Mouse (Mus musculus) stomach, embryonic 15.5 days (tissue): Measurements from ENCODE around the gene Asb3. TPM values are rescaled to one million over a fixed set of nuclear protein-coding genes. Genes with fewer than 3 reads are reported as not detected.
A peak's percentile ranks its signal among the peaks of the same experiment; 100 is the strongest.

ENCODE experiments used
- ATAC-seq: fragments of 200-750 bp; cut with Nextera tagmentation; 2 replicates; pipeline ENCODE4 v1.8.0; 2017; ENCODE audit warnings: low read depth, moderate number of reproducible peaks, moderate TSS enrichment; ENCODE audit not compliant: insufficient read depth, low FRiP score
- H3K27ac ChIP-seq: fragments of 300-500 bp; sonication (generic); 2 replicates; pipeline ENCODE4 v1.5.1; 2015; ENCODE audit warnings: mild to moderate bottlenecking, inconsistent platforms
- H3K27me3 ChIP-seq: fragments of 300-500 bp; sonication (generic); replicated peaks from 2 replicates; pipeline ENCODE4 v1.6.1; 2015; ENCODE audit warnings: inconsistent platforms
- H3K36me3 ChIP-seq: fragments of 300-500 bp; sonication (generic); 2 replicates; pipeline ENCODE4 v1.6.1; 2015; ENCODE audit warnings: inconsistent platforms
- H3K4me1 ChIP-seq: fragments of 300-500 bp; sonication (generic); 2 replicates; pipeline ENCODE4 v1.6.1; 2015; ENCODE audit warnings: inconsistent platforms
- H3K4me2 ChIP-seq: fragments of 300-500 bp; sonication (generic); 2 replicates; pipeline ENCODE4 v1.6.1; 2015; ENCODE audit warnings: mild to moderate bottlenecking, inconsistent platforms
- H3K4me3 ChIP-seq: fragments of 300-500 bp; sonication (generic); replicated peaks from 2 replicates; pipeline ENCODE4 v1.5.1; 2015; ENCODE audit warnings: inconsistent platforms
- H3K9ac ChIP-seq: fragments of 300-500 bp; sonication (generic); 2 replicates; pipeline ENCODE4 v1.6.1; 2015; ENCODE audit warnings: inconsistent platforms
- H3K9me3 ChIP-seq: fragments of 300-500 bp; sonication (generic); 2 replicates; pipeline ENCODE4 v1.6.1; 2016; ENCODE audit warnings: inconsistent platforms
- WGBS: fragments of 180-500 bp; shearing (Covaris S2); methylation state at CpG from one replicate; pipeline ENCODE4 v1.1.7; 2015; 5-methylcytosine and 5-hydroxymethylcytosine counted together
- polyA plus RNA-seq: library from polyadenylated mRNA; unstranded; fragments of >200 nt; fragmentation: Nextera tagmentation; extraction: Ambion mirVana; gene quantifications from 2 replicates; pipeline ENCODE4 v1.2.1, GENCODE M21; 2015

The Asb3 gene
- polyA plus RNA-seq, 1 experiment from 2014 or later = 25.9 TPM

DNA sequence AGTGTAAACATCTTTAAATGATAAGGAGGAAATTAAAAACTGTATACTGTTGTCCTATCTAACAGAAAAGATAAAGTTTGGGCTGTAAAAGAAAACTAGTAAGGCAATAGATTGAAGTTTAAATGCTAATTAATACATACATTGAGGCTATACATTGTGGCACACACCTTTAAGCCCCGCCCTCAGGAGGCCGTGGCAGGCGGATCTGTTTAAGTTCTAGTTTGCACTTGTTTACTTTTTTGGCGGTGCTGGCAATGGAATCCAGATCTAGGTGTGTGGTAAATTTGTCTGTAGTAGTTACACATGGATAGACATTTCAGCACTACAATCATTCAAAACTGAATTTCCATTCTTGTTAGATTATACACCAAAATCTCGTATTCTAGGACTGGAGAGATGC lies 67.6 kb downstream of the Asb3 start:
- H3K36me3 ChIP-seq = 0 out of 2 replicates have a peak, but pooled peaks cover 8% of the 10 kb centered on the region
- peak overlapping the region; percentile 85 for H3K4me3 ChIP-seq
- peak overlapping the region; percentile 58 for H3K4me2 ChIP-seq
- no peaks in the 10 kb centered on the region for H3K27me3 ChIP-seq
- H3K9me3 ChIP-seq = no peaks in the 10 kb centered on the region
- no peak for ATAC-seq
- 33% methylated on average over 5 of the region's 5 CpGs for WGBS
- H3K4me1 ChIP-seq = no peaks in the 10 kb centered on the region
- no peak overlapping the region for H3K9ac ChIP-seq
- H3K27ac ChIP-seq = no peak overlapping the region

- Histone ChIP-seq H3K9me3 (no peaks in the 10 kb centered on the region), H3K4me3 (peak overlapping the region; percentile 85), H3K9ac (peak overlapping the region; percentile 83; the same call in 1 of the 2 replicates), H3K4me2 (peak overlapping the region; percentile 58), H3K27ac (peak overlapping the region; percentile 86), H3K27me3 (no peaks in the 10 kb centered on the region), H3K36me3 (0 out of 2 replicates have a peak, but pooled peaks cover 4% of the 10 kb centered on the region), H3K4me1 (no peaks in the 10 kb centered on the region)
- ATAC-seq = peak; percentile 86
- WGBS = under 1% methylated on average over 25 of the region's 32 CpGs
Measured at GRCm38 (mm10) chr11:30953469-30954154, 68.4 kb downstream of the Asb3 start.

DNA sequence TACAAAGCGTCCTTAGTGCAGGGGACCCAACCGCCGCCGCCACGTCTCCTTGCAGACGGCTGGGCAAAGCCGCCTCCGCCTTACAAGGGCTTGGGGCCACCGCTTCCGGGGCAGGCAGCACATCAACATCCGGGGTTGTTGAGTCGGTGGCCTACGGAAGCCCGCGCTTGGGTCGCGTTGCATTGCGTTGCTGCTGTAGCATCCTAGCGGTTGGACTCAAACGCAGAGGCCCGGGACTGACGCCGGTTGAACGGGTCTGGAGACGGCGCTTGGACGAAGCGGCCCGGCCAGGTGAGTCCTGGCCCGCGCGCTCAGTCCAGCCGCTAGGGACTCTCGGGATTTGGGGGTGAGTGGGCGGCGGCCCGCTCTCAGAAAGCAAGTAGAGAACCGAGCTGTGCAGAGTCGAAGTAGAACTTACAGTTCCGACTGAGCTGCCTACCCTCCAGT lies 69.1 kb downstream of the Asb3 start, which contains the start of gene Erlec1:
Erlec1 (minus strand) TSS at position 57 of the 447 bp plus-strand sequence.
- ATAC-seq = peak; percentile 96
- no peaks in the 10 kb centered on the region for H3K36me3 ChIP-seq

GRCm38 (mm10) chr11:30985237-30985636 lies 100.0 kb downstream of the Asb3 start:
- ATAC-seq = no peak
- Histone ChIP-seq H3K27ac (no peak overlapping the region), H3K9ac (no peak overlapping the region), H3K4me3 (no peak overlapping the region), H3K4me1 (0 out of 2 replicates have a peak, but pooled peaks cover 4% of the 10 kb centered on the region), H3K4me2 (peak overlapping the region; percentile 65; the same call in 1 of the 2 replicates), H3K27me3 (no peaks in the 10 kb centered on the region), H3K9me3 (no peaks in the 10 kb centered on the region), H3K36me3 (no peaks in the 10 kb centered on the region)
- WGBS = 37% methylated on average over 2 of the region's 2 CpGs

More for the DNA sequence above, 69.1 kb downstream of the Asb3 start, which contains the start of gene Erlec1:
- Histone ChIP-seq H3K9ac (peak within 1 kb of the TSS; percentile 83), H3K27ac (peak within 1 kb of the TSS; percentile 86), H3K27me3 (no peaks in the 10 kb centered on the region), H3K4me2 (peak within 1 kb of the TSS; percentile 61), H3K9me3 (no peaks in the 10 kb centered on the region), H3K4me1 (no peaks in the 10 kb centered on the region), H3K4me3 (peak within 1 kb of the TSS; percentile 85)
- under 1% methylated on average over 40 of the region's 40 CpGs for WGBS

GRCm38 (mm10) chr11:30985877-30986624 lies 100.8 kb downstream of the Asb3 start, which contains the start of gene Chac2:
Gene Chac2, minus strand, starts transcription at chr11:30986350.
- Histone ChIP-seq H3K27me3 (no peaks in the 10 kb centered on the region), H3K4me2 (peak within 1 kb of the TSS; percentile 65), H3K27ac (peak within 1 kb of the TSS; percentile 84), H3K4me3 (peak within 1 kb of the TSS; percentile 63), H3K36me3 (no peaks in the 10 kb centered on the region), H3K9me3 (no peaks in the 10 kb centered on the region), H3K9ac (peak within 1 kb of the TSS; percentile 57), H3K4me1 (0 out of 2 replicates have a peak, but pooled peaks cover 4% of the 10 kb centered on the region)
- under 1% methylated on average over 22 of the region's 22 CpGs for WGBS
- ATAC-seq = peak; percentile 98

- peak overlapping the region; percentile 63 for H3K4me3 ChIP-seq
- no peaks in the 10 kb centered on the region for H3K36me3 ChIP-seq
- under 1% methylated on average over 2 of the region's 2 CpGs for WGBS
- 0 out of 2 replicates have a peak, but pooled peaks cover 4% of the 10 kb centered on the region for H3K4me1 ChIP-seq
- ATAC-seq = peak; percentile 77
- peak overlapping the region; percentile 65 for H3K4me2 ChIP-seq
- peak overlapping the region; percentile 84 for H3K27ac ChIP-seq
- no peaks in the 10 kb centered on the region for H3K27me3 ChIP-seq
- H3K9ac ChIP-seq = peak overlapping the region; percentile 8; the same call in 1 of the 2 replicates
- H3K9me3 ChIP-seq = no peaks in the 10 kb centered on the region
Measured at GRCm38 (mm10) chr11:30986625-30987017, 101.4 kb downstream of the Asb3 start.

- H3K27ac ChIP-seq = no peak overlapping the region
- H3K4me3 ChIP-seq = no peak overlapping the region
- ATAC-seq = no peak
- H3K9ac ChIP-seq = no peak overlapping the region
- 79% methylated on average over 3 of the region's 3 CpGs for WGBS
- no peaks in the 10 kb centered on the region for H3K36me3 ChIP-seq
- H3K4me2 ChIP-seq = no peak overlapping the region
- no peaks in the 10 kb centered on the region for H3K27me3 ChIP-seq
- no peaks in the 10 kb centered on the region for H3K4me1 ChIP-seq
- H3K9me3 ChIP-seq = no peaks in the 10 kb centered on the region
Measured at GRCm38 (mm10) chr11:30996670-30997069, 111.5 kb downstream of the Asb3 start.

GRCm38 (mm10) chr11:30998199-30998598 lies 113.0 kb downstream of the Asb3 start:
- Histone ChIP-seq H3K9ac (no peak overlapping the region), H3K9me3 (no peaks in the 10 kb centered on the region), H3K4me1 (no peaks in the 10 kb centered on the region), H3K27ac (no peak overlapping the region), H3K4me2 (no peak overlapping the region), H3K27me3 (no peaks in the 10 kb centered on the region), H3K4me3 (no peak overlapping the region), H3K36me3 (no peaks in the 10 kb centered on the region)
- peak; percentile 65; the same call in 1 of the 2 replicates for ATAC-seq
- 89% methylated on average over 5 of the region's 5 CpGs for WGBS

GRCm38 (mm10) chr11:30998704-30999103 lies 113.5 kb downstream of the Asb3 start:
- Histone ChIP-seq H3K27me3 (no peaks in the 10 kb centered on the region), H3K9ac (no peak overlapping the region), H3K36me3 (no peaks in the 10 kb centered on the region), H3K4me2 (no peak overlapping the region), H3K9me3 (no peaks in the 10 kb centered on the region), H3K4me1 (no peaks in the 10 kb centered on the region), H3K4me3 (no peak overlapping the region), H3K27ac (no peak overlapping the region)
- ATAC-seq = peak; percentile 60; the same call in 1 of the 2 replicates
- 71% methylated on average over 2 of the region's 2 CpGs for WGBS

- WGBS = 77% methylated on average over 2 of the region's 2 CpGs
- no peak overlapping the region for H3K9ac ChIP-seq
- H3K4me3 ChIP-seq = no peak overlapping the region
- no peak overlapping the region for H3K27ac ChIP-seq
- no peak for ATAC-seq
- H3K36me3 ChIP-seq = no peaks in the 10 kb centered on the region
- no peaks in the 10 kb centered on the region for H3K4me1 ChIP-seq
- no peaks in the 10 kb centered on the region for H3K9me3 ChIP-seq
- no peaks in the 10 kb centered on the region for H3K27me3 ChIP-seq
- no peak overlapping the region for H3K4me2 ChIP-seq
Measured at GRCm38 (mm10) chr11:31000028-31000427, 114.8 kb downstream of the Asb3 start.

DNA sequence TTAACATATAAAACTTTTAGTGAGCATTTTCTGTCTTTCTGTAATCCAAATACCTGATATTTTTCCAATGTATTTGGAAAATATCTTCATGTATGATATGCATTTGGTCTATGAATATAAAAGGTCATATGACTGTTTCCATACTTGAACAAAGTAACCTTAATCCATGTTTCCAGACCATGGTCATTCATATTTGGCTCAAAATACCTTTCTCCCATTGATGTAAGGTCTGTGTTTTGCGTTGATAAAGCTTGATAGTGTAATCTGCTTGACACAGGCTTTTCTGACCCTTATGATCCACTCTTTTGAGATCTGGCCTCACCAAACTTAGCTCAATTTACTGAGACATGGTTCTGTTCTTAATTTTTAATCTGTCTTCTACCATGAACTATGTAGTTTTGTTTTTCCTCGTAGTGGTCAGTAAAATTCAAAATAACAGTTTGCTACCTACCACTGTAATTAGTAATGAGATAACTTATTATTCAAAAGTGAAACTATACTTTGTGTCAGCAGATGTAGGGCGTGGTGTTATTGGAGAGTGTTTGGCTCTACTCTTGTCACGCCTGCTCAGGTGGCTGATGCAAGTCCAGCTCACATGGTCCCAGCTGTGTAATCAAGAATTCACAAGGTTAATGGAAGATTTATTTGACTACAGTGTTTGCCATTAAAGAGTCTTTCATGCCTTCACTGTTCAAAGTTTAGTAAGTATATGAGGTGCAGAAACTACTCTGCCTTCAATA lies 116.1 kb downstream of the Asb3 start:
- no peak overlapping the region for H3K27ac ChIP-seq
- H3K4me1 ChIP-seq = no peaks in the 10 kb centered on the region
- H3K27me3 ChIP-seq = no peaks in the 10 kb centered on the region
- H3K4me2 ChIP-seq = no peak overlapping the region
- H3K9ac ChIP-seq = no peak overlapping the region
- H3K4me3 ChIP-seq = no peak overlapping the region
- WGBS = 80% methylated on average over 4 of the region's 4 CpGs
- ATAC-seq = peak; percentile 92
- H3K9me3 ChIP-seq = no peaks in the 10 kb centered on the region
- H3K36me3 ChIP-seq = no peaks in the 10 kb centered on the region
